Mouse (Mus musculus) liver, embryonic 11.5 days (tissue): ENCODE measurements around the gene Pheta1. TPM values are rescaled to one million over a fixed set of nuclear protein-coding genes. Genes with fewer than 3 reads are reported as not detected.

ENCODE experiments used
- ATAC-seq: fragments of 200-750 bp; cut with Nextera tagmentation; replicated peaks from 2 replicates; pipeline ENCODE4 v1.8.0; 2017; ENCODE audit warnings: moderate number of reproducible peaks, mild to moderate bottlenecking, moderate TSS enrichment, moderate library complexity; ENCODE audit not compliant: low FRiP score
- DNase-seq: peaks from one replicate; pipeline ENCODE4 v3.0.0-alpha.2; 2017; ENCODE audit warnings: low spot score
- H3K27ac ChIP-seq: fragments of 300-500 bp; sonication (generic); 2 replicates; pipeline ENCODE4 v1.5.1; 2014; ENCODE audit warnings: mild to moderate bottlenecking, low read depth, low read length, control low read depth
- H3K27me3 ChIP-seq: fragments of 300-500 bp; sonication (generic); replicated peaks from 2 replicates; pipeline ENCODE4 v1.6.1; 2014; ENCODE audit warnings: low read length, mixed read lengths; ENCODE audit not compliant: control insufficient read depth, insufficient read depth
- H3K36me3 ChIP-seq: fragments of 300-500 bp; sonication (generic); 2 replicates; pipeline ENCODE4 v1.6.1; 2014; ENCODE audit warnings: mild to moderate bottlenecking, low read length, moderate library complexity, mixed read lengths; ENCODE audit not compliant: control insufficient read depth, insufficient read depth
- H3K4me1 ChIP-seq: fragments of 300-500 bp; sonication (generic); replicated peaks from 2 replicates; pipeline ENCODE4 v1.6.1; 2014; ENCODE audit warnings: low read length, mixed read lengths; ENCODE audit not compliant: control insufficient read depth, insufficient read depth
- H3K4me2 ChIP-seq: fragments of 300-500 bp; sonication (generic); 2 replicates; pipeline ENCODE4 v1.6.1; 2014; ENCODE audit warnings: mild to moderate bottlenecking, control low read depth, moderate library complexity
- H3K4me3 ChIP-seq: fragments of 300-500 bp; sonication (generic); 2 replicates; pipeline ENCODE4 v1.5.1; 2014; ENCODE audit warnings: low read depth, low read length, control low read depth
- H3K9ac ChIP-seq: fragments of 300-500 bp; sonication (generic); 2 replicates; pipeline ENCODE4 v1.6.1; 2014; ENCODE audit warnings: low read depth, low read length, control low read depth
- H3K9me3 ChIP-seq: fragments of 300-500 bp; sonication (generic); 2 replicates; pipeline ENCODE4 v1.6.1; 2016; ENCODE audit warnings: low read length, inconsistent platforms, mixed read lengths; ENCODE audit not compliant: control insufficient read depth
- WGBS: fragments of 180-500 bp; shearing (Covaris S2); extraction: QIAGEN DNeasy Blood & Tissue Kit; methylation state at CpG from one replicate; pipeline ENCODE4 v1.1.7; 2014; 5-methylcytosine and 5-hydroxymethylcytosine counted together
- polyA plus RNA-seq: library from polyadenylated mRNA; unstranded; fragments of >200 nt; fragmentation: Nextera tagmentation; extraction: Ambion mirVana; gene quantifications from 2 replicates; pipeline ENCODE4 v1.2.1, GENCODE M21; 2014

Pheta1 gene
- polyA plus RNA-seq, 1 experiment from 2014 or later: 13.7 TPM

DNA sequence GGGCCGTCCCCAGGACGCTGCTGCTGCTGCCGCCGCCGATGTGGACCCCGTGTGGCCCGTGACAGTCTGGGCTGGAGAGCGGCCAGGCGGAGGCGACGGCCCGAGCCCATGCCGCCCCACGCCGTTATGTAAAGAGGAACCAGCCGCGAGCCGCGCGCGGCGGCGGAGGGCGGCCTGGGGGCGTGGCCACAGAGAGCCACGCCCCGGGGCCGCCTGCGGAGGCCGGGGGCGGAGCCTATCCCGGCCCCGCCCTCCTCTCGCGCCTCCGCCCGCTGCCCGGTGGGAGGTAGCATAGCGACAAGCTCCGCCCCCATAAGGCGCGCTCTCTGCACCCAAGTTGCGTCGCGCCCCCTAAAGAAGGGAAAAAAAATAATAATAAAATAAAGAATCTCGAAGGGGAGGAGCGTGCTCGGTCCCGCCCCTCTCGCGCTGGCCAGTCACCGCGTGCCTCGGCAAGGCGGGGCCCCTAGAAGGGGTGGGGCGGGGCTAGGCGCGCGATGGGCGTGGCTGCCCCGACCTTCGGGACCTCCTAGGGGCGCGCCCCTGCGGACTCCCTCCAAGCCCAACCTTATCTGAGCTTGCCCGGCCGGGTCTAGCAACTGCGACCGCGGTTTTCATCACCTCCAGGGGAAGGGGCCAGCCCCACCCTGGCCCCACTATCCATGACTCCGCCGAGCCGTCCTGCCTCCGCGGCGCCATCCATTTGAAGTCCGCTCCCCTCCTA lies 11.9 kb upstream of the Pheta1 start:
- Histone ChIP-seq H3K9ac (peak overlapping the region; percentile 89), H3K27me3 (no peaks in the 10 kb centered on the region), H3K9me3 (no peaks in the 10 kb centered on the region), H3K4me1 (peaks cover 55% of the 10 kb centered on the region), H3K36me3 (0 out of 2 replicates have a peak, but pooled peaks cover 2% of the 10 kb centered on the region), H3K27ac (peak overlapping the region; percentile 89), H3K4me3 (peak overlapping the region; percentile 81), H3K4me2 (peak overlapping the region; percentile 96)
- DNase-seq: peak; percentile 96
- peak; percentile 88 for ATAC-seq
- under 1% methylated on average over 75 of the region's 77 CpGs for WGBS

DNA sequence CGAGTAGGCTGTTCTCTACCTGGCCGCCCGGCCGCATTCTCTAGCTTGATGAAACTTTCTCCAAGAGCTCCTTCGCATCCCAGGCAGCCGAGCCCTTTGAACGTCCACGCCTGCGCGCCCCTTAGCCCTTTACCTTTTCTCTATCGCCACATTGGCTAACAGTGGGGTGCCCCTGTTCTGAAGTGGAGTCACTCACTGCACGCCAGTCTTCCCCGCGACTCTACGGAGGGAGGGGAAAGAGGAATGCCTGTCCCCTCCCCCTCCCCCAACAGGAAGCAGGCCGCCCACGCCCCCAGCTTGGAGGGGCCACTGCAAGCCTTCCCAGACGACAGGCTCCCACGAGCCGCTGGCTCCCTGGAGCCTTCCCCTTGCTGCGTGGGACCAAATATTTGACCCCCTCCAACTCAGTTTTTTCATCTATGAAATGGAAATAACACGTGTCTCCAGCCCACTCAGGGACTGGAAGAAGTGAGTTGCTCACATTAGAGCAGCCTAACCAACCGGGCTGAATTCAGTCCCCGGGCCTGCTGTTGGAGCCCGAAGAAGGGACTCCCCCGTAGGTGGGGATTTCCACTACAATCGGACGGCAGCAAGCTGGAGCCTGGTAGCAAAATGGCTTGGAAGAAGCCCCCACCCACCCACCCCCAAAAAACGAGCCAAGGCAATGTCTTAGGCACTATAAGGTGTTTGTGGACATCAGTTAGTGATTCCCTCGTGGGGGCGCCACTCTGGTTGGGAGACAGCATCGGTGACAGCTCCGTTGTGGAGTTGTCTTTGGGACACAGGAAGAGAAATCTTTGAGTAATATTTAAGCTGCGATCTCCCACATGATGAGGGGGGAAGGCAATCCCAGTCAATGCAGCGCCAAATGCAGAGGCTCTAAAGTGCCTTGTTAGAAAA lies 11.1 kb upstream of the Pheta1 start, which contains the start of gene Sh2b3:
TSS of gene Sh2b3 (minus strand) at position 206 of the 900 bp plus-strand sequence.
- Histone ChIP-seq H3K27ac (peak within 1 kb of the TSS; percentile 89), H3K27me3 (0 out of 2 replicates have a peak, but pooled peaks cover 3% of the 10 kb centered on the region), H3K9ac (peak within 1 kb of the TSS; percentile 89), H3K4me1 (peaks cover 54% of the 10 kb centered on the region), H3K4me2 (peak within 1 kb of the TSS; percentile 96), H3K4me3 (peak within 1 kb of the TSS; percentile 81), H3K9me3 (no peaks in the 10 kb centered on the region), H3K36me3 (no peaks in the 10 kb centered on the region)
- ATAC-seq (peak; percentile 35), DNase-seq (peak; percentile 71)
- WGBS: under 1% methylated on average over 35 of the region's 35 CpGs

DNA sequence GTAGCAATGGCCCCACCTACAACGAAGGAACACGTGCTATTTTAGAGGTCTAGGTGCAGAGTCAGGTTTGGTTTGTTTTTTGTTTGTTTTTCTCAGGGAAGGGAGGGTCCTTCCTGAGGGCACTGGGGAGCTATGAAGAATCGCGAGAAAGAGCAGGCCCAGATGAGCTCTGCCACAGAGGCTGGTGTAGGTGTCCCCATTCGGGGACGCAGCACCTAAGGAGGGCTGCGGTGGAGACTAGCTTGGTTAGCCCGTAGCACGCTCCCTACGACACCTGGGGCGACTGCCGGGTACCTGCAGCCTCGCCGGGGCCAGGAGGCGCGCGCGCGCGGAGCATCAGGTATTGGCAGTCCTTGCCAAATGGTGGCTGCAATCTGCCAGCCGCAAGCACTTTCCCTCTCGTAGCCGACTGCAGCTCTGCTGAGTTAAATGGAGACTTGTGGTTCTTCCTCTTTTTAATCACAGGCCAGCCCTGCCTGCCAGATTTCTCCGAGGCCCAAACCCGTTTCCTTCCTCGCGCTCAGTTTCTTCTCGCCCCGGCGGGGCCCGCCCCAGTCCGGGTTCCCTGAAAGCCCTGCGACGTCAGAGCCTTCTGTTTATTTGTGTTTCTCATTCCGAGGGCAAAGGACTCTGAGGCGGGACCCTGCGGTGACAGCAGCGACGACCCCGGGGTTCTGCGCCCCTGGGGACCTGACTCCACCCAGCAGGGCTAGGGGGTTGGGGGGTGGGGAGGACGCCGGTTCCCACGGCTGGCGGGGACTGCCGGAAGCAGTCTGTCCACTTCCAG lies 10.2 kb upstream of the Pheta1 start:
- 1% methylated on average over 45 of the region's 46 CpGs for WGBS

DNA sequence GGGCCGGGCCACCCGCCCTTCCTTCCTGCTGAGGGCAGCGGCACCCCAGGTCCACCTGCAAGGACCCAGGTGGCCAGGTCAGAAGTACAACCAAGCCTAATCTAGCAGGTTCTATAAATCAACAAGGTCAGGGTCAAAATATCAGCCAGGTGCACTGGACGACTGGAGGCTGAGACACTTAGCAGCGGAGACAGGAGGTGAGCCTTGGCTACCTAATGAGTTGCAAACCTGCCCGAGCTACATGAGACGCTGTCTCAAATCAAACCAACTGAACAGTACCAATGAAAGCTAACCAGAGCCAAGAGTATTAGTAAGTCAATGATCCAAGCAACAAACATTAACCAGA lies 9.7 kb upstream of the Pheta1 start:
- Histone ChIP-seq H3K9me3 (no peaks in the 10 kb centered on the region), H3K4me1 (peaks cover 45% of the 10 kb centered on the region), H3K4me3 (peak overlapping the region; percentile 81), H3K27ac (peak overlapping the region; percentile 73; the same call in 1 of the 2 replicates), H3K36me3 (no peaks in the 10 kb centered on the region), H3K27me3 (peaks cover 11% of the 10 kb centered on the region), H3K9ac (peak overlapping the region; percentile 65; the same call in 1 of the 2 replicates), H3K4me2 (peak overlapping the region; percentile 96)
- DNase-seq (no peak), ATAC-seq (no peak)
- 24% methylated on average over 7 of the region's 7 CpGs for WGBS

More for the DNA sequence above, 10.2 kb upstream of the Pheta1 start:
- H3K9ac ChIP-seq: peak overlapping the region; percentile 65
- no peak for ATAC-seq
- H3K4me2 ChIP-seq: peak overlapping the region; percentile 96
- peaks cover 51% of the 10 kb centered on the region for H3K4me1 ChIP-seq
- peaks cover 5% of the 10 kb centered on the region; the same call in 1 of the 2 replicates for H3K27me3 ChIP-seq
- H3K9me3 ChIP-seq: no peaks in the 10 kb centered on the region
- H3K36me3 ChIP-seq: no peaks in the 10 kb centered on the region
- peak overlapping the region; percentile 81 for H3K4me3 ChIP-seq
- peak; percentile 68 for DNase-seq
- H3K27ac ChIP-seq: peak overlapping the region; percentile 73

DNA sequence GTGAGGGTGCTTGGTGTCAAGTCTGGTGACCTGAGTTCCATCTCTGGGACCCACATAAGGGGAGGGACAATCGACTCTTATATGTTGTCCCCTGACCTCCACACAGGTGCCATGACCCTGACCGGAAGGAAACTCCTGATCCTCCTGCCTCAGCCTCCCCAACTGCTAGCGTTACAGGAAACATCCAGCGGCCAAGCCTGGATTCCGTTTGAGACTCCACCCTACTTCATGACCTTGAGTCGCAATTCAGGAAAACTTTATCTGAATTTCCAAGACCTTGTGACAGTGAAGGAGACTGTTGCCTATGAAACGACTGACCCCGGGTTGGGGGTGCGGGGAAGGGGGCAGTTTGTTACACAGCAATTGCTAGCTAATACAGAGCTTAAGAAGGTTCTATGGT lies 7.3 kb upstream of the Pheta1 start:
- Histone ChIP-seq H3K9me3 (no peaks in the 10 kb centered on the region), H3K4me1 (peaks cover 29% of the 10 kb centered on the region), H3K36me3 (no peaks in the 10 kb centered on the region), H3K4me3 (no peak overlapping the region), H3K27ac (no peak overlapping the region), H3K9ac (no peak overlapping the region), H3K4me2 (no peak overlapping the region), H3K27me3 (peaks cover 24% of the 10 kb centered on the region)
- ATAC-seq: no peak
- no peak for DNase-seq
- WGBS: 90% methylated on average over 9 of the region's 9 CpGs

DNA sequence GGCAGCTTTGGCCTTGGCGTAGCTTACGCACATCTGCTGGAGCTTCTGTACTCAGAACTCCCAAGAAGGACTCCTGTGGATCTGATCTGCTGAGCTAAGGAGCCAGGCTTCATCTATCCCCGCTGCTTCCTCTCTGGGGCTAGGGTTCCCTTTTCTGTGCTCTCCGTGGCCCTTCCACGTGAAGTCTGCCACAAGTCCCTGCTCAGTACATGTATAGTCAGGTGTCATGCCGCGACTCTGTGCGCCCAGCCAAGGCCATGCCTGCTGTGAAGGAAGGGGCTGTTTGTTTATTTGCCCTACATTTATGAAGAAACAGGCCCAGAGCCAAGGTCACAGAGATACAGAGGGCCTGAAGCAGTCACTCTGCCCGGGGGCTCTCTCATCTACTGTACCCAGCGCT lies 6.8 kb upstream of the Pheta1 start:
- Histone ChIP-seq H3K27ac (no peak overlapping the region), H3K4me3 (peak overlapping the region; percentile 61; the same call in 1 of the 2 replicates), H3K27me3 (peaks cover 24% of the 10 kb centered on the region), H3K36me3 (no peaks in the 10 kb centered on the region), H3K9ac (no peak overlapping the region), H3K4me2 (peak overlapping the region; percentile 94), H3K4me1 (peaks cover 29% of the 10 kb centered on the region), H3K9me3 (no peaks in the 10 kb centered on the region)
- WGBS: 46% methylated on average over 10 of the region's 10 CpGs
- DNase-seq (no peak), ATAC-seq (no peak)

DNA sequence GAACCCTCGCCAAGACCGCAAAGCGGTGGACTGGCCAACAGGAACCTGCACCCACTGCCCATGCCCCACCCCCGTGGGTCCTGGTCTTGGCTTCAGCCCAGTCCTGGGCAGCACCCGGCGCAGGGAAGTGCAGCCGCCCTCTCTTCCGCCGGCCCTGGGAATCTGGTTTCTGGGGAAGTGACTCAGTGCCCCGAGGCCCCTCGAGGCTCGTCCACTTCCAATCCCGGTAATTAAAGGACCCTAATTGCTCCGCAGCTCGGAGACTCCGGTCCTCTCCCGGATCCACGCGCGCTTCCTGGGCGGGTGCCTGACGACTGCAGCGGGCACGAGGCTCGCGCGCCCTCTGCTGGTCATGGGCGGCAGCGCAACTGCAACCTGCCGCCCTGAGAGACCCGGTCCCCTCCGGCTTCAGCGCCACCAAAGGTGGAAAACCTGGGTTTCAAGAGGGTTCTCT lies 6.1 kb upstream of the Pheta1 start:
- WGBS: under 1% methylated on average over 33 of the region's 33 CpGs
- peaks cover 26% of the 10 kb centered on the region for H3K4me1 ChIP-seq
- H3K27ac ChIP-seq: no peak overlapping the region
- ATAC-seq (peak; percentile 63), DNase-seq (peak; percentile 82)
- H3K9ac ChIP-seq: peak overlapping the region; percentile 72
- peak overlapping the region; percentile 61 for H3K4me3 ChIP-seq
- H3K4me2 ChIP-seq: peak overlapping the region; percentile 94
- H3K27me3 ChIP-seq: peaks cover 24% of the 10 kb centered on the region
- H3K36me3 ChIP-seq: no peaks in the 10 kb centered on the region
- no peaks in the 10 kb centered on the region for H3K9me3 ChIP-seq
